Mouse (Mus musculus) embryonic fibroblast, embryonic 13.5 days (primary cell): ENCODE data around the gene Nckap5.

Experiments
- CTCF ChIP-seq: IDR thresholded peaks from 2 replicates; pipeline ENCODE4 v1.5.1; 2011; ENCODE audit warnings: mild to moderate bottlenecking, control low read depth, low read length, moderate library complexity, borderline replicate concordance; ENCODE audit not compliant: insufficient read depth
- POLR2A ChIP-seq: IDR thresholded peaks from 2 replicates; pipeline ENCODE4 v1.6.1; 2011; ENCODE audit warnings: low read depth, mild to moderate bottlenecking, control low read depth, low read length, moderate library complexity

DNA sequence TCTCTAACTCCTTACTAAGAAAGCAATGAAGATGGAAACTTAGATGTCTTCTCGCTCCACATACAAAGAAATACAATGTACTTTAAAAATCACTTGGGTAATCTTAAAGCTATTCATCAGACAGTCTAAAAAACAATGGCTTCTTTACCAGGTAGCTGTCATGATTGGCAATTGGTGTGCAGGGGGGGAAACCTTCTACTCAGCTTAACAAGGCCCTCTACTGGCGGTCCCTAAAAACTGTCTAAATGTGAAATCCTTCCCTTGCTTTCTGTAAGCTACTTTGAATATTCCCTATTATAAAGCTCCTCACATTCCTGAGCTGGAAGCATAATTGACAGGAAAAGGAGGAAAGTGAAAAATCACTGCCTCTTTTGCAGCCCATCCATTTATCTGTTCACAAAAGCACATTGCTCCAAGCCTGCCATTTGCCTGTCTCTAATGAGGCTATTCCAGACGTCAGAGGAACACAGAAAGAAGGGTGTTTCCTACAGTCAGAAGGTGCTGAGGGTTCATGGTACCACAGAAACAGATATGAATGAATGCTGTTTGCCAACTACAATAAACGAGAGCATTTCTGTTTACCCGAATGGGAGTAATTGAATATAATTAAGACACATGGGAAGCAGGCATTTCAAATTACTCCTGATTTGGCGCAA is 104.1 kb downstream of the Nckap5 start:
- TF ChIP-seq POLR2A (no peak), CTCF (no peak)
